In genomic region chr16:17132089-17132905, GRCm38 (mm10) we compare ENCODE assay signal across 7 mouse cellular contexts. TPM values are rescaled to one million over a fixed set of nuclear protein-coding genes. Genes with fewer than 3 reads are reported as not detected.
DNase-seq lines count a peak whose midpoint lies in the region; ATAC-seq lines count a peak whose summit lies in the region.

Gene Sdf2l1, minus strand, starts transcription at chr16:17132383.

- under 1% methylated on average over 47 of the region's 47 CpGs for WGBS in embryonic facial prominence, embryonic 10.5 days
- under 1% methylated on average over 47 of the region's 47 CpGs for WGBS in limb, embryonic 10.5 days
- under 1% methylated on average over 47 of the region's 47 CpGs for WGBS in midbrain, embryonic 13.5 days

- H3K4me3 ChIP-seq in embryonic facial prominence, embryonic 10.5 days, result peak within 1 kb of the TSS; percentile 87
- peak within 1 kb of the TSS; percentile 76 for H3K4me3 ChIP-seq in limb, embryonic 10.5 days
- H3K4me3 ChIP-seq in midbrain, embryonic 13.5 days (replicated peaks), result peak within 1 kb of the TSS; percentile 85

- H3K9ac ChIP-seq in midbrain, embryonic 13.5 days (replicated peaks), result peak within 1 kb of the TSS; percentile 78

- no peaks in the 10 kb centered on the region for H3K27me3 ChIP-seq in embryonic facial prominence, embryonic 10.5 days (replicated peaks; ENCODE audit: low read depth, poor library complexity, severe bottlenecking)
- H3K27me3 ChIP-seq in limb, embryonic 10.5 days (ENCODE audit: low read depth, poor library complexity, severe bottlenecking), result no peaks in the 10 kb centered on the region
- H3K27me3 ChIP-seq in midbrain, embryonic 13.5 days, result no peaks in the 10 kb centered on the region

- H3K4me2 ChIP-seq in midbrain, embryonic 13.5 days (replicated peaks), result peak within 1 kb of the TSS; percentile 97

- H3K27ac ChIP-seq in embryonic facial prominence, embryonic 10.5 days (replicated peaks), result peak within 1 kb of the TSS; percentile 93
- H3K27ac ChIP-seq in limb, embryonic 10.5 days, result peak within 1 kb of the TSS; percentile 89
- H3K27ac ChIP-seq in midbrain, embryonic 13.5 days, result peak within 1 kb of the TSS; percentile 82

- peaks cover 15% of the 10 kb centered on the region for H3K36me3 ChIP-seq in embryonic facial prominence, embryonic 10.5 days (replicated peaks)
- peaks cover 14% of the 10 kb centered on the region for H3K36me3 ChIP-seq in limb, embryonic 10.5 days
- no peaks in the 10 kb centered on the region for H3K36me3 ChIP-seq in midbrain, embryonic 13.5 days

- peak; percentile 97 for DNase-seq in adrenal gland, postnatal 10 days
- DNase-seq in embryonic facial prominence, embryonic 10.5 days (ENCODE audit: low spot score), result peak; percentile 99
- DNase-seq in kidney, adult 11 months, result peak; percentile 97
- DNase-seq in limb, embryonic 10.5 days (ENCODE audit: low spot score), result peak; percentile 98
- DNase-seq in spleen, adult 12 weeks (ENCODE audit: low spot score), result peak; percentile 93

- H3K9me3 ChIP-seq in embryonic facial prominence, embryonic 10.5 days, result no peaks in the 10 kb centered on the region
- H3K9me3 ChIP-seq in limb, embryonic 10.5 days (replicated peaks), result no peaks in the 10 kb centered on the region
- no peaks in the 10 kb centered on the region for H3K9me3 ChIP-seq in midbrain, embryonic 13.5 days

- ATAC-seq in granulocyte monocyte progenitor cell, adult 5-6 weeks (replicated peaks; ENCODE audit: poor library complexity, severe bottlenecking), result peak; percentile 91
- peak; percentile 99 for ATAC-seq in midbrain, embryonic 13.5 days

- H3K4me1 ChIP-seq in embryonic facial prominence, embryonic 10.5 days, result peaks cover 23% of the 10 kb centered on the region
- H3K4me1 ChIP-seq in limb, embryonic 10.5 days, result peaks cover 26% of the 10 kb centered on the region
- H3K4me1 ChIP-seq in midbrain, embryonic 13.5 days (replicated peaks), result peaks cover 20% of the 10 kb centered on the region

RNA-seq across cellular contexts. Expression of gene Sdf2l1, which starts in this region (rescaled TPM):
- total RNA-seq in adrenal gland, postnatal 10 days (2021), result 10 to 100 TPM; 15.6 to 21.7 TPM
- polyA plus RNA-seq in embryonic facial prominence, embryonic 10.5 days (2016; fragmentation: Nextera tagmentation; extraction: Ambion mirVana), result 107 and 118 TPM in 2 replicates
- total RNA-seq in granulocyte monocyte progenitor cell, adult 5-6 weeks (2014; fragmentation: Nextera tagmentation), result 163 and 168 TPM in 2 replicates
- total RNA-seq in granulocyte monocyte progenitor cell, adult 5-6 weeks (2017), result 202 and 226 TPM in 2 replicates
- 87.4 and 114 TPM in 2 replicates for polyA plus RNA-seq in limb, embryonic 10.5 days (2016; fragmentation: Nextera tagmentation; extraction: Ambion mirVana)
- polyA plus RNA-seq in midbrain, embryonic 13.5 days (2015; fragmentation: Nextera tagmentation; extraction: Ambion mirVana), result 37.0 and 42.9 TPM in 2 replicates

Comparison
In these comparisons a context has a peak if more than half of its experiments do, and no peak if none do; other contexts are left out.
1. Peak in every context shown above with its lines: DNase-seq, ATAC-seq, H3K4me3 ChIP-seq and H3K27ac ChIP-seq.
2. RNA of gene Sdf2l1 (total RNA-seq): 163 to 226 TPM in granulocyte monocyte progenitor cell, adult 5-6 weeks; 15.6 to 21.7 TPM in adrenal gland, postnatal 10 days; every median in the first group is over 4 times any median in the second.